Mouse (Mus musculus) T-cell, adult 2 months (primary cell): ENCODE results near the gene Gpr37l1.
"Not testable (repeated sequence)": the region's sequence is repeated elsewhere in the genome, so short reads cannot be mapped to it uniquely, and the experiment has no call there.

Experiments used
- DNase-seq: peaks from one replicate; pipeline ENCODE4 v3.0.0; 2022; ENCODE audit warnings: low spot score

Gpr37l1 gene

DNA sequence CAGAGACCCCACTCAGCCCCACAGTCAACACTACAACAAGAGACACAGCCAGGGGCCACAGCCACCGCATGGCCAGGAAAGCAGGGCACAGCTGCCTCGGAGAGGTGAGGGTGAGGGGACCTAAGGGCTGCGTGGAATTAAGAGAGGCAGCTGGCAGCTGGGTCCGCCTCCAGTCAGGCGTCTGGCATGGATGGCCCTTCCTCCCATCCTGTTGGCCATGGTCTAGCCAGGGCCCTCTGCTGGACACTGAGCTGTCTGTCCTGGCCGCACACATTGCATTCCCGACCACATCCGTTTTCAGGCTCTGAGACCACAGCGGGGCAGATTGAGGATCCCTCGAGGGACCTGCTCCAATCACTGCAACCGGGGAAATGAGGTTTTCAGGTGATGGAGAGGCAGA is at the start of gene Gpr37l1:
Gpr37l1 (minus strand) TSS at position 247 of the 400 bp plus-strand sequence.
- DNase-seq, result no peak

DNA sequence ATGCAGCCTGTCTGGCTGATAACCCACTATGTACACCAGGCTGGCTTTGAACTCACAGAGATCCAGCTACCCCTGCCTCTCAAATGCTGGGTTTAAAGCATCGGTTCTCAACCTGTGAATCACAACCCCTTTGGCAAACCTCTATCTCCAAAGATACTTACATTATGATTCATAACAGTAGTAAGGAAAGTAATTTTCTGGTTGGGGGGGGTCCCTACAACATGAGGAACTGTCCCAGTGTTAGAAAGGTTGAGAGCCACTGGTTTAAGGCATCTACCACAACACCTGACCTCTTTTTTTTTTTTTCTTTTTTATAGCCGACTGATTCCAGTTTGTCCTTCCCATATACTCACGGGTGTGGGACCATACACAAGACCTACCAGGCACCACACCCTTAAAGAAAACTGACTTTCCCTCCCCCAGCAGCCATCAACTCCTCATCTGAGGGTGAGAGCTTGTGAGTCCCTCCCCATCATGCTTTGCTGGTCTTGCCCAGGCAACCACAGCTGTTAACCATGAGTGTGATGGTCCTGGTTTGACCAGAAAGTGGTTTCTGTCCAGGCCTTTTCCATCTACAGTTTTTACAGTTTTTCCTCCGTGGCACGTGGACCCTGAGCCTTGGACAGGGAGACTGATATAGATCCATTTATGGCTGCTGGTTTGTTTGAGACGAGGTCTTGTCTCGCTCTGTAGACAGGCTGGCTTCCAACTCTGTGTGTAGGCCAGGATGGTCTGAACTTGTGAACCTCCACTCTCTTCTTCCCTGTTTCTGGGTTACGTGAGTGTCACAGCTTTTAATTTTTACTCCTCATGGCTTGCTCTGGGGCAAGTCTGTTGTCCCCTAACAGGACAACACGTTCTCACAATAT is 46.5 kb upstream of the Gpr37l1 start:
- no peak for DNase-seq

DNA sequence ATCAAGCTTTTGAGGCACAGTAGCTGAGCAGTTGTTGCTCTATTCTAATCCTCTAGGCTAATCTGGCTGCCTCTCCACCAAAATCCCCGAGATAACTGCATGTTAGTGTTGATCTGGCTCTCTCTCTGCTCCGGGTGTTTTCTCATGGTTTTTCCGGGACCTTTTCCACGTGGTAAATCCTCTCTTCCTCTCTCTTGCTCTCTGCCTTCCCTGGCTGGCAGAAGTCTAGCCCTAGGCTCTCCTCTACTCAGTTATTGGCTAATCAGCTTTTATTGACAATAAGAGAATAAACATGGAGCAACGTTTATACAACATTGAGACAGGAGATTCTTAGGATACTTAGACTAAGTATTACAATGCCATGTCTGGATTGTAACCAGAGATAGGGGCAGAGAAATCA is 42.9 kb upstream of the Gpr37l1 start:
- no peak for DNase-seq

DNA sequence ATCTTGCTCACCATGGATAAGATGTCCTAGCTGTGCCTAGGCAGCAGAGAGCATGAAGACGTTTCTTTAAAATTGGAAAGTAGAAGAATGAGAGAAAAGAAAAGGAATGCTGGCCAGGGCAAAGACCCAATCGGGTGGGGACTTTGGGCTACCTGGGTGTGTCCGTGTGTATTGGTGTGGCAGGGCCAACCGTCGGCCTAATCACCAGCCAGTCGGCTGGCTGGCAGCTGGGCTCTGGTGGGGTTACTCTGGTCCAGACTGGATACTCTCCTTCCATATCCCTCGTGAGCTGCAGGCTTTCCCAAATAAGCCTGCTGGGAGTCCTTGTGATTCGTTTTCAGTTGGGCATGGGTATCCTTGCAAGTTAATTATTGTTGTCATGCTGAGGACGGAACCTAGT is 41.2 kb upstream of the Gpr37l1 start:
- DNase-seq, result no peak

DNA sequence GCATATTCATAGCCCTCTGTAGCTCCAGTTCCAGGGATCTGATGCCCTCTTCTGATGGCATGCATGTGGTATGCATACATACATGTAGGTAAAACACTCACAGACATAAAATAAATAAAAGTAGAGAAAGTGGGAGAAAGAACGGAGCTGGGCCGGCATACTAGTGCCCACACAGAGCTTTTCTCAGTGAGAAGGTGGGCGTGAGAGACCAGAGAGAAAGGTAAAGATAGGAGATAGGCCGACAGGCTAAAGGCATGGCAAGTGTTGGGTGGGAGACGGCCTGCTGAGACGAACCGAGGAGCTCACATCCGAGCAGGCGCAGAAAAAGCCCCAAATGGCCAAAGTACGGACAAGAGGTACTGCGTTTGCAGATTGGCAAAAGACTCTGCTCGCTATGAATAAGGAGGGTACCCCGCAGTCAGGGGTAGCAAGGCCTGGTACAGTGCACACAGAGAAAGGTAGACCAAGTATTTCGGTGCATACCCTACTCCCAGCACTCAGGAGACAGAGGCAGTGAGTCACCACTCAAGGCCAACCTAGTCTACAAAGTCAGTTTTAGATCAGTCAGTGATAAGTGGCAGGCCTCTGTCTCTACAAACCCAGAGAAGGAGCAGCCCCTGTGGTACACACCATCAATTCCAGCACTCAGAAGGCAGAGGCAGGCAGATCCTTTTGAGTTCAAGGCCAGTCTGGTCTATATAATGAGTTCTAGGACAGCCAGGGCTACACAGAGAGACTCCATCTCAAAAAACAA is 39.3 kb upstream of the Gpr37l1 start:
- DNase-seq, result no peak

DNA sequence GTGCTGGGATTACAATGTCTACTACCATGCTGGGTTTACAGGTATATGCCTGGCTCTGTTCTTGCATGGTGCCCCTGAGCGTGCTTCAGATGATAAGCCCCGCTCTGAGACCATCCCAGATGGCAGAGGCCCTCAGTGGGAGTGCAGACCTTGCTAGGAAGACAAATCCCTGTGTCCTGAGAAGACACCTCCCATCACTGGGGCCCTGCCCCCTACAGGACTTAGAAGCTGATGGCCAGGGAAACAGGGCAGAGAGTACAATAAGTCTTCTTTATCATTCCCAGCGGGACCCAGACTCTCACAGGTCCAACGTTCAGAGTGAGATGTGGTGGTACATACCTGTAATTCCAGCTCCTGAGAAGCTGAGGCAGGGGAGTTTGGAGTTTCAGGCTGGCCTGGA is 37.8 kb upstream of the Gpr37l1 start:
- no peak for DNase-seq

DNA sequence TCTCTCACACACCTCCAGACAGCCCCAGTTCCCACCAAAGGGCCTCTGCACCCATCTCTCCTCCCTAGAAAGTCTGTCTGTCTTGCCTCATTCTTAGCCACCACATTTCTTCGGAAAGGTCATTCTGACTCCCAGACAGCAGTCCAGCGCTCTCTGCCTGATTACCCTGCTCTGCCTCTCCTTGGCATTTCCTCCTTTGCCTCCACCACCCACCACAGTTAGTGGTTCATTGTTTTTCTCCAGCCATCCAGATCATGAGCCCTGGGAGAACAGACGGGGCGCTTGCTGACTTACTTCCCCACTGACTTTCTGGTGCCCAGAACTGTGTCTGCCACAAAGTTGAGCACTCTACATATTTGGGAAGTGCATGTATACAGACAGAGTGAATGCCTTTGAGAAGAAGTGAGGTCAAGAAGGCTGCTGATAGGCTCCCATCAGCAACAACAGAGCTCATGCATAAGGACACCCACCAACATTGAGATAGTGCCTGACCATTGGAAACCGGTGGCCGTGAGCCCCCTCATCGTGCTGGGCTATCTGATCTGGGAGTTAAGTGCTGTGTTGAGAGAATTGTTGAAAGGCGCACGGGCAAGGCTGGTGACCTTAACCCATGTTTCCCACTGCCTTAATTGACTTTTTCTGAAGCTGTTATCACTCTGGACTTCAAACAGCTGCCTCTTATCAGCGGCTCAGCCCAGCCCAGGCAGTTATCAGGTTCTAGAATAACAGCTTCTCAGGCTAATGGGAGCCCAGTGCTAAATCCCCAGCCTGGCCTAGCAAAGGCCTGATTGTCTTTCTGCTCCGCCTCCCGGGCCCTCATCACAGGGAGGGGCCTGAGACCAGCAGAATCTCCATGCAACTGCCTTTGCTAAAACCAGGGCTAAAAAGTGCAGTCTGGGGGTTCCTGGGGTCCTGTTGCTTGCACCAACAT is 37.0 kb upstream of the Gpr37l1 start:
- DNase-seq, result no peak

DNA sequence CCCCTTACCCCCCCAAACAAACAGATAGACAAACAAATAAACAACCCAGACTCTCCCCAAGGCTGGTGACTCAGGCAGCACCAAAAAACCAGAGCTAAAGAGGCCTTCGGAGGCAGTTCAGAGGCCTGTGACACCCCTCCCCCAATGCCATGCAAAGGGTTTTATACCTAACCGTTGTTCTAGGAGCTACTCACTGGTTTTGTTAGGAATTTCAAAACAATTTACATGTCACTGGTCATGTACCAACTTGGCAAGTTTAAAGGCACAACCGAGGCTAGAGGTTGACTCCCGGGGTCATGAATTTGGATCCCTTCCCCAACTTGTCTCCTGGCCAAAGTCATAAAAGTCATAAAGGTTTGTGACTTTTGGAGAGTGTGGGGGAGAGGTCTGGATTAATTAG is 32.9 kb upstream of the Gpr37l1 start:
- DNase-seq, result no peak

DNA sequence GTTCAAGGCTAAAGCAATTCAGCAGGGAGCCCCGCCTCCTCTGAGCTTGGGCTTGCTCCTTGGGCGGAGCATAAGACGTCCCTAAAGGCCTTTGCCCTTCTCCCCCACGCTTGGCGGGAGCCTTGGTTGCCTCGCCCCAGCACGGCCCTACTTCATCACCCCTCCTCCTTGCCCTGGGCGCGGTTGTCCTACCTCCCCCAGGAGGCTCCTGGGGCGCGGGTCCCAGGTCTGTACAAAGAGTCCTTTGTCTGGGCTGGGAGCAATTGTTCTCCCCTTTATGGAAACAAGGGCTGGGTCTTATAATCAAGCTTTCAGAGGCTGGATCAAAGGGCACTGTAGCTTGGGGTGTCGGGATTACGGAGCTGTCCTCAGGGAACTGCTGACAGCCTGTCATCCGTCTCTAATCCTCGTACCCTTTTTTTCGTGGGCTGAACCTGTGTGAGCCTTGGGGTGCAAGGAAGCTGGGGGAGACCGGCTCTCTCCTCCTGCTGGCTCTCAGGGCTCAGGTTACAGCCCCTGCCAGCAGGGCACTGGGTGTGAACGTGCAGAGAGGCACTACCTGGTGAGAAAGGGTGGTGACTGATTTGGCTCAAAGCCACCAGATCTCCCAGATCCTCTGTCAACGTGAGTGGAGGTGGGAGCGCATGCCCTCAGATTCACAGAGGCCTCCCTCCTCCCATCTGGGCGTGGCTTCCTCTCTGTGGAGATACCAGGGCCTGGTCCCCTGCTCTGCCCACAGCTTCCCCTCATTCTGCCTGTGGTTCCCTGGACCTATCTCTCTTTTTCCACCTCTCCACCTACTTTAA is 31.7 kb upstream of the Gpr37l1 start:
- no peak for DNase-seq

DNA sequence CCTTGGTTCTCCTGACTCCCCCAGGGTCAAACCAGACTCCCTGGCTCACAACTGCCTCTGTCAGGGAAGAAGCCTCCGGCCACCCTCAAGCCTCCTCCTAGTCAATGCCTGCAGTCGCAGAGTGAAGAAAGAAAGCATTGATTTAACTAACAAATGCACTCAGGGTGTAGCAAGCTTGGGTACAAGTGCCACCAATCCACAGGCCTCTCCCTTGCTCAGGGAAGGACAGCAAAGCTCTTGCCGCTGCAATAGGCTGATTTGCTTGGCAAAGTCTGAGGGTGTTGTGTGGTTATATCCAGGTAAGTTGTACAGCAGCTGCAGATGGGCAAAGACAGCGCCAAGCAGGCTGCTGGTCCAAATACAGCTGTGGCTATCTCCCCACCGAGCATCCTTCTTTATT is 30.9 kb upstream of the Gpr37l1 start:
- no peak for DNase-seq

DNA sequence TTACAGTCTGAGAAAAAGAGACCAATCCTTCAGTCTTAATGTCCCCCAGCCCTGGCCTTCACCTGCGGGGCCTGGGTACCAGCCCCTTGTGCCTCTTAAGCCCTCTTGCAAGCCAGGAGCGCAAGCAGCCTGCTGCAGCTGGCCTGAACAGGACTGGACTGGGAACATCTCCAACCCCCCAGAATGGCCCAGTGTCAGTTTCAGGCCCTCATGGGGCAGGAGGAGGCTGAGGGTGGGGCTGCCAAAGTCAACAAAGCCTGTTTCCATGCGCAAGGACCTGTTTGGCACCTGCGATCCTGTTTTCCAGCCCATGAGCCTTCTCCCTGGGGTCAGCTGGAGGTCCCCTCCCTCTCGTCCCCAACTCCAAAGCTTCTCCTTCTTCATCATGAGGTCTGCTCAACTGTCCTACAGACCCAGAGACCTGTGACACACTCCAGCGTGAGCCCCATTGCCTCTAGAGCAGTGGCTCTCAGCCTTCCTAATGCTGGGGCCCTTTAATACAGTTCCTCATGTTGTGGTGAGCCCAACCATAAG is 28.5 kb upstream of the Gpr37l1 start:
- no peak for DNase-seq

DNA sequence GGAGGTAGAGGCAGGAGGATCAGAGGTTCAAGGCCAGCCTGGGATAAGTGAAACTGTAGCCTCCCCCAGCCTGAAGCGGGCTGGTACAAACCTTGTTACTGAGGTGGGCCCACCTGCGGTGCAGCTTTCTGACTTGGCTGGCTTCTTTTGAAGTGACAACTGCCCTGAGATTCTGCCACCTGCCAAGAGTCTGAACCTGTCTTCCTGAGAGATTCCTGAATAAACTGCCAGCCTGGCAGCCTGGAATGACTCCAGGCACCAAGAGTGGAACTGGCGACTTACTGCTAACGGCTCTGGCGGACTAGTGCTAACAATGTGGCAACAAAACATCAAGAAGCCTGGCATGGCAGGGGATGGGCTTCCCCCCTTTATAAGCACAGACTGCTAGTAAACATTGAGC is 26.9 kb upstream of the Gpr37l1 start:
- not testable (repeated sequence) for DNase-seq

DNA sequence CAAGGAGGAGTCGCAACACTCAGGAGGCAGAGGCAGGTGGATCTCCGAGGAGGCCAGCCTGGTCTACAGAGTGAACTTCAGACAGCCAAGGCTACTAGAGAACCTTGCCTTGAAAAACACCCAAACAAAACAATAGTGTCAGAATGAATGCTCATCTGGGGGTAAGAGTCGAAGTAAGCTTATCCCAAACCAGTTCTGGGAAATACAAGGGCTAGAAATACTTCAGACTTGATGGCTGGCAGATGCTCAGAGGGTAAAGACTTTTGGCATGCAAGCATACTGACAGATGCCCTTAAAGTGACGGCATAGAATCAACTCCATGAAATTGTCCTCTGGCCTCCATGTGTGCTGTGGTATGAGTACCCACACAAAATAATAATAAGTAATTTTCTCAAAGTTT is 21.7 kb upstream of the Gpr37l1 start:
- no peak for DNase-seq

DNA sequence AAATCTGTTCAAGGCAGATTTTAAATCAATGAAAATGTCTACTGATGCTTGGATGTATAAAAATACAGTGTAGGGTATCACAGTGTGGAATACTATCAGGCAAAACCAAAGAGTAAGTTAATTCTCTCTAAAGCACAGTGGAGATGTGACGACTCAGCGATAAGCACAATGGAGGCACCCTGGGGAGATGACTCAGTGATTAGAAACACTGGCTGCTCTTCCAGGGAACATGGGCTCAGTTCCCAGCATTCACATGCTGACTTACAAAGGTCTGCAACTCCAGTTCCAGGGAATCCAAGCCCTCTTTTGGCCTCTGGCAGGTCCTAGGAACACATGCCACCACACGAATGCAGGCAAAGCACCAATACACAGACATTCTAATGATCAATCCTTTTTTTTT is 20.7 kb upstream of the Gpr37l1 start:
- DNase-seq, result no peak

DNA sequence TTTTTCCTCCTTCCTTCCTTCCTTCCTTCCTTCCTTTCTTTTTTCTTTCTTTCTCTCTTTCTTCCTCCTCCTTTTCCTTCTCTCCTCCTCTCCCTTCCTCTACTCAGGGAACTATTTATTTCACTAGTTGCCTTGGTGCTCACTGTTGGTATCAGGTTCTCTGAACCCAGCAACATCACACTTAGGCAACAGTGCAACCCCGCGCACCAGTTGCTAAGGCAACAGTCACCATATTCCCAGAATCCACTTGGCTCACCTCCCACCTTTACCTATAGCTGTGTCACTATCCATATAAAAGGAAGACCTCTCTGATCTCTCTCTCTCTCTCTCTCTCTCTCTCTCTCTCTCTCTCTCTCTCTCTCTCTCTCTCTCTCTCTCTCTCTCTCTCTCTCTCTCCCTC is 19.5 kb upstream of the Gpr37l1 start:
- not testable (repeated sequence) for DNase-seq

DNA sequence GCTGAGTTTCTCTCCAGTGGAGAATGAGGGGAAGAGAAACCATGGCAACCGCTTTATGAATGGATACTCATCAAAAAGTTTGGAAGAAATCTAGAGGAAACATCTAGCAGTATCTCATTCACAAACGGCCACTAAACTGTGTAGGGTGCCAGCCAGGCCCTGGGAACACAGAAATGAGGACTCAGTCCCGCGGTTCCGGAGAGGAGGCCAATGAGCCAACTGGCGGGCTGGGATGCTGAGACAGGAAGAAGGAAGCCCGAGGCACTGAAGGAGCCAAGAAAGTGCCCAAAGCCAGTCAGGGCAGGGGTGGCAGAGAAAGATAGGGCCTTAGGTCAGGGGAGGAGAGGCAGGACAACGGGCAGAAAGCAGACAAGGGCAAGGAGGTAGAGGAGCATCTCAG is 18.9 kb upstream of the Gpr37l1 start:
- DNase-seq, result no peak

DNA sequence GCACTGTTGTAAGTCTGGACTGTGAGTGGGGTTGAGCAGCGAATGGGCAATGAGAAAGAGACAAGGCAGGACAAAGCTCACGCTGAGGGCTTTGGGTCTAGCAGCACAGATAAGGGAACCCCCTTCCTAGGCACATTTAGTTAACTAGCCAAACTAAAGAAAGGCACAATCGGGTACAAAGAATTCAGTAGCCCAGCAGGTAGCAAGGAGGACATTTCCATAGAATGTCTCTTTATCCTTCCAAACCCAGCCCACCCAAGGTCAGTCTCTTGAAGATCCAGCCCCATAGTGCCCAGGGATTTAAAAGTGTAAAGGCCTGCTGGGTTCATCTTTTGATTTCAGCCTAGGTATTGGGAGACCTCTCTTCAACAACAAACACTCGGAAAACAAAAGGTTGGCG is 18.5 kb upstream of the Gpr37l1 start:
- no peak for DNase-seq

DNA sequence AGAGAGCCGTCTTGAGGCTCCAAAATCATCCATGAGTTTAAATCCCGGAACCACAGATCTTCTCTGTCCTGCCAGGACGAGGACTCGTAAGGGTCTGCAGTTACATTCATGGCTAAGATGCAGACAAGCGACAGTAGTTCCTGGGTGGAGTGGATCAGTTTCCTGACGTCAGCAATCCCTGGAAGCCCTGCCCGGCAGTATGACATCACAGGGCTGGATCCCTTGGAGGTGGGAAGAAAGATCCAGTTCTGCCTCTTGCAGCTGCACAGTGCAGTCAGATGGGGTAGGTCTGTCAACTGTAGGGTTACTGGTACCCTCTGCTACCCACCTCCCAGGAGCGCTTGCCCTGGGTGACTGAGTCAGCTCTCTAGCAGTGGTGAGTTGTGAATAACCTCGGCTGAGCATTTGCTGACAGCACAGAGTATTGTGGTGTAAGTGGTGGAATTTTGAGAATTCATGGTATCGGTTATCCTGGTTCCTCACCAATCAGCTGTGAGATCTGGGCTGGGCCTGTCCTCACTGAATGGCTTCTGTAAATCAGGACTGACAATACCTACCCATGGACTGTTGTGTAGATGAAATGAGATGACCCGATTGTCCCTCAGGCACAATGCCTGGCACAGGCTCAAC is 16.6 kb upstream of the Gpr37l1 start:
- DNase-seq, result no peak

DNA sequence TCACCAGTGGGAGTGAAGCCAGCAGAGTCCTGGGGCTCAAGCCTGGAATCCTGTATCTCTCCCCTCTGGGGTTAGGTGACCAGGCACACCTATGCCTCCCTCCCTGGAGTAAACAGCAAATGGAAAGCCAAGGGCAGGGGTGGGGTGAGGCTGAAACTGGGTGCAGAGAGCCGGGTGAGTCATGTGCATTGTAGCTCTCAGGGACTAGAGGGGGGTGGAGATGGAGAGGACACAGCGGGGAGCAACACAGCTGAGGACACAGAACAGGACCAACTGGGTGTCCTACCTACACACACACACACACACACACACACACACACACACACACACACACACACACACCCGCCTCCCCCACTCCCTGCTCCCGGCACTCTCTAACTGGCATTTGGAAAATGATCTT is 16.0 kb upstream of the Gpr37l1 start:
- DNase-seq, result no peak

DNA sequence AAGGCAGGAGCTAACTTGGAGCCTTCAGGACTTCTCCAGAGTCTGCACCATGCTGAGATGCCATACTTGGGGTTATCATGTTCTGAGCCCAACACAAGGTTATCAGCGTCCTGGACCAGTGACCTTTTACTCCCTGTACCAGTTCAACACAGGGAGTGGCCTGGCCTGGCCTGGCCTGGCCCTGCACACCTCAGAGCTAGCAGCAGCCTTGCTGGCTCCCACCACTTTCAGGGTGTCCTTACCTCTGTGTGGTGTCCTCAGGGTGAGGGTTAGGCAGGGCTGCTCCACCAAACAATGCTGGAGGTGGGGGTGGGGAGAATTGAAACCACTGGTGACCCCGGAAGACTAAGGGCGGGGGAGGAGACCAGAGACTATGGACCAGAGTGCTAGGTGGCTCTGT is 15.5 kb upstream of the Gpr37l1 start:
- DNase-seq, result no peak
